Mouse (Mus musculus) small intestine, adult 2 months (tissue): ENCODE data around the gene Glce. TPM values are rescaled to one million over a fixed set of nuclear protein-coding genes. Genes with fewer than 3 reads are reported as not detected.

Source experiments
- H3K27ac ChIP-seq: fragments of 200-500 bp; 2 replicates; pipeline ENCODE4 v1.5.1; 2012; ENCODE audit warnings: low read depth, low read length, control low read depth, inconsistent platforms; ENCODE audit not compliant: insufficient read depth
- H3K27me3 ChIP-seq: fragments of 200-500 bp; 2 replicates; pipeline ENCODE4 v1.6.1; 2012; ENCODE audit warnings: mild to moderate bottlenecking, moderate library complexity, low read length, inconsistent platforms; ENCODE audit not compliant: control insufficient read depth, insufficient read depth
- H3K36me3 ChIP-seq: fragments of 200-500 bp; 2 replicates; pipeline ENCODE4 v1.6.1; 2012; ENCODE audit warnings: mild to moderate bottlenecking, low read length, control low read depth, inconsistent platforms; ENCODE audit not compliant: control insufficient read depth, insufficient read depth
- H3K4me1 ChIP-seq: fragments of 200-500 bp; 2 replicates; pipeline ENCODE4 v1.6.1; 2012; ENCODE audit warnings: low read length, inconsistent platforms, mixed read lengths; ENCODE audit not compliant: control insufficient read depth, insufficient read depth, insufficient read length
- H3K4me3 ChIP-seq: fragments of 200-500 bp; 2 replicates; pipeline ENCODE4 v1.5.1; 2012; ENCODE audit warnings: low read depth, mild to moderate bottlenecking, control low read depth, inconsistent platforms, low read length, moderate library complexity
- CTCF ChIP-seq: fragments of 200-500 bp; IDR thresholded peaks from 2 replicates; pipeline ENCODE4 v1.5.1; 2012; ENCODE audit warnings: low read depth, mild to moderate bottlenecking, control low read depth, inconsistent platforms, low read length, moderate library complexity, mixed read lengths; ENCODE audit not compliant: insufficient replicate concordance, insufficient read length; ENCODE audit errors: extremely low read depth
- POLR2A ChIP-seq: fragments of 200-500 bp; IDR thresholded peaks from 2 replicates; pipeline ENCODE4 v1.6.1; 2012; ENCODE audit warnings: low read depth, mild to moderate bottlenecking, control low read depth, inconsistent platforms, low read length, moderate library complexity
- WGBS: fragments of 180-500 bp; shearing (Covaris S2); methylation state at CpG from one replicate; pipeline ENCODE4 v1.1.7; 2018; 5-methylcytosine and 5-hydroxymethylcytosine counted together
- polyA plus RNA-seq: library from polyadenylated mRNA; depleted of rRNA; stranded (reverse); fragments of >200 nt; gene quantifications from 2 replicates; pipeline ENCODE4 v1.2.3, GENCODE M21; 2012

Glce gene
- polyA plus RNA-seq, 1 experiment = 2.2 TPM

DNA sequence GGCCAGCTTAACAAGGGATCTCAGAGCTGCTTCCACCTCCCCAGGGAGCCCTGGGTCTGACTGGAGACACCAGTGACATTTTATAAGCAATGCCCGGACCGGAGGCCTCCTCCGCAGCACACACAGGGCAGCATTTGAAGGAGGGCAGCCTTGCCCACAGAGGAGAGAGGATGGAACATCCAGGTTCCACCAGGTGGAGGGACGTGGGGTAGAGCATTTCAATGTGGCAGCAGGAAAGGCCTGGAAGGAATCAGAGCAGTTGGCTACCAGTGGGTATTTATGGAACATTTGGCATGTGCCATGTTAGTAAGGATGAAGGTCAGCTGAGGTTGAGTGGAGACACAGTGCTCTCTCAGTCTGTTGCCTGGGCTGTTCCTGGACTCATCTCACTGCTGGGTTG is 36.3 kb upstream of the Glce start:
- Histone ChIP-seq H3K4me1 (no peaks in the 10 kb centered on the region; the same call in 1 of the 2 replicates), H3K27me3 (no peaks in the 10 kb centered on the region), H3K4me3 (no peak overlapping the region), H3K27ac (no peak overlapping the region), H3K36me3 (no peaks in the 10 kb centered on the region)
- no peak for TF ChIP-seq CTCF
- TF ChIP-seq POLR2A = no peak
- 94% methylated on average over 4 of the region's 4 CpGs for WGBS

DNA sequence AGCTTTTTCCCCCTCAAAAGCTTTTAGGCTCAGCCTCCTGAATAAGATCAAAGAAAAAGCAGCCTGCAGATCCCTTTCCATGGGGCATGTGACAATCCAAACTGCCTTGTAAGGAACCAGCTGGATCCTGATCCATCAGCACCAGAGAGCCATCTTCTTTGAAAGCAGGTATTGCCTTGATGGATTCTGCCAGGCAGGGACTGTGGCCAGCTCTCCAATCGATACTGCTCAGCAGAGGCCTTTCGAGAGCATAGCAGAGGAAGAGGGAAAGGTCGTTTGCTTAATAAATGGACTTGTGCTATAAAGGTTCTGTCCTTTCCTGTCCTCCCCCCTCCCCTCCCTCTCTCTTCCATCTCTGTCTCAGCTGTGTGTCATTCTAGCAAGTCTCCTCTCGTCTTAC is 33.4 kb upstream of the Glce start:
- TF ChIP-seq CTCF = no peak
- TF ChIP-seq POLR2A = no peak
- H3K4me3 ChIP-seq = no peak overlapping the region
- H3K27ac ChIP-seq = no peak overlapping the region
- no peaks in the 10 kb centered on the region for H3K27me3 ChIP-seq
- 52% methylated on average over 4 of the region's 4 CpGs for WGBS
- no peaks in the 10 kb centered on the region for H3K36me3 ChIP-seq
- no peaks in the 10 kb centered on the region; the same call in 1 of the 2 replicates for H3K4me1 ChIP-seq

DNA sequence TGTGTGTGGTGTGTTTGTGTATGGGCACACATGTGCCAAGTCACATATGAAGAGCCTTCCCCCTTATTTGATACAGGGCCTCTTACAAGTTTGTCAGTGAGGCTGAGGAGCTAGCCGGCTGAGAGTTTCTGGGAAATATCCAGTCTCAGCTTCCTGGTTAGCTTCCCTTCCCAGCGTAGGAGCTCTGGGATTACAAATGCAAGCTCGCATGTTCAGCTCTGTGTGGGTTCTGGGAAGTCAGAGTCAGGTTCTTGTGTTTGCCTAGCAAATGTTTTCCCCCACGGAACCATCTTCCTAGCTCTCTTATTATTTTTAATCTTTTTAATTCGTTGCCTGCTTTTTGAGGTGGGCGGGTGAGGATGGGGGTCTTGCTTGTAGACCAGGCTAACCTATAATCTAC is 32.9 kb upstream of the Glce start:
- WGBS = 86% methylated on average over 6 of the region's 6 CpGs
- Histone ChIP-seq H3K27ac (no peak overlapping the region), H3K27me3 (no peaks in the 10 kb centered on the region), H3K36me3 (no peaks in the 10 kb centered on the region), H3K4me1 (no peaks in the 10 kb centered on the region; the same call in 1 of the 2 replicates), H3K4me3 (no peak overlapping the region)
- TF ChIP-seq CTCF (no peak), POLR2A (no peak)

DNA sequence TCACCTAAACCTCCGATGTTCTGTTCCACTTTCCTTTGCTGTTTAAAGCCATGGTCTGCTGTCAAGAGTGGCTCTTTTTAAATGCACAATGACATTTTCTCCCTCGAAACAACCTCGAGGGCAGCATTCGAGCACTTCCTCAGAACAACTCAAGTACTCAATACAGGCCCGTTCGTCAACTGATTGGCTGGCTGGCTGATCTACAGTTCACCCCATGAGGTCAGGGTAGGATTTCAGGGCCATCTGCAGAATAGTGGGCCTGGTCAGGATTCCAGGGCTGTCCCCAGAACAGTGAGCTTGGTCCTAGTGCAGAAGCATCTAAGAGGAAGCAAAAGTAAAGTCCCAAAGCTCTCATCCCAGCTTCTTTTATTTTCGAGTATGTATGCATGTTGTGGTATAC is 32.5 kb upstream of the Glce start:
- Histone ChIP-seq H3K27me3 (no peaks in the 10 kb centered on the region), H3K4me3 (no peak overlapping the region), H3K27ac (no peak overlapping the region), H3K36me3 (no peaks in the 10 kb centered on the region), H3K4me1 (no peaks in the 10 kb centered on the region; the same call in 1 of the 2 replicates)
- TF ChIP-seq CTCF (no peak), POLR2A (no peak)
- WGBS = 86% methylated on average over 7 of the region's 7 CpGs

DNA sequence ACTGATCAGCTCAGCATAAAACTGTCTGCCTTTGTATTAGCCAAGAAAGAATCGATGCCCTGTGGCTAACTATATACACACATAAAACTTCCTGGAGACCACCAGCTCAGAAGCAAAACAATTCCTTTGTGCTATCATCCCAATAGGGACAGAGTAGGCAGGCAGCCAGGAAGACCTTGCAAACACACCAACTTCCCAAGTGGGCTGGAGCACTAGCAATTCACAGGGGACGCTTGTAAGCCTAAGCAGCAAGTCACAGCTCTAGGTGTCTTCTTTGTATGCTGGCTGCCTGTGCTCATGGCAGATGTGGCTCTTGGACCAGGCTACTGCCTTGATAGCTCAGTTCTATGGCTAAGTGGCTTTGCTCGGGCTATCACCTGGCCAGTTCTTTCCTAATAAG is 32.1 kb upstream of the Glce start:
- Histone ChIP-seq H3K36me3 (no peaks in the 10 kb centered on the region), H3K4me1 (no peaks in the 10 kb centered on the region; the same call in 1 of the 2 replicates), H3K27ac (no peak overlapping the region), H3K4me3 (no peak overlapping the region), H3K27me3 (no peaks in the 10 kb centered on the region)
- TF ChIP-seq POLR2A (no peak), CTCF (no peak)
- WGBS = 74% methylated on average over 3 of the region's 3 CpGs

DNA sequence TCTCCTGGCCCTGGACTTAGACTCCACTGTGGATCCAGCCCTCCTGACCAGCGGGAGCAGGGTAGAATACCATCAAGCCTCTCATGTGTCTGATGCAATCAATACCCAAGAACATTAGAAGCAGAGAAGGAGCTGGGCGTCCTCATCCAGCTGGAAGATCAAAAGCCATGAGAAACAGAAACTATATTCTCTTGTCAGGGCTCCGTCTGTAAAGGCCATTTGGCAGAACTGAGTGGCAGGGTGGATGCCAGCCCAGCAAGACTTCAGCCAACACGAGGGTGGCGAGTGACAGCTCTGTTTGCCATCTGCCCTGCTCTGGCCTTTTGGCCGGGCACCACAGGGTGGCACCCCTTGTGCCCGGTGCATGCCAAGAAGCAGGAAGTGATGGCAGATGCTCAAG is 30.8 kb upstream of the Glce start:
- no peaks in the 10 kb centered on the region; the same call in 1 of the 2 replicates for H3K4me1 ChIP-seq
- H3K4me3 ChIP-seq = no peak overlapping the region
- H3K27me3 ChIP-seq = no peaks in the 10 kb centered on the region
- no peak for TF ChIP-seq POLR2A
- TF ChIP-seq CTCF = no peak
- no peak overlapping the region for H3K27ac ChIP-seq
- H3K36me3 ChIP-seq = no peaks in the 10 kb centered on the region
- 42% methylated on average over 7 of the region's 7 CpGs for WGBS

DNA sequence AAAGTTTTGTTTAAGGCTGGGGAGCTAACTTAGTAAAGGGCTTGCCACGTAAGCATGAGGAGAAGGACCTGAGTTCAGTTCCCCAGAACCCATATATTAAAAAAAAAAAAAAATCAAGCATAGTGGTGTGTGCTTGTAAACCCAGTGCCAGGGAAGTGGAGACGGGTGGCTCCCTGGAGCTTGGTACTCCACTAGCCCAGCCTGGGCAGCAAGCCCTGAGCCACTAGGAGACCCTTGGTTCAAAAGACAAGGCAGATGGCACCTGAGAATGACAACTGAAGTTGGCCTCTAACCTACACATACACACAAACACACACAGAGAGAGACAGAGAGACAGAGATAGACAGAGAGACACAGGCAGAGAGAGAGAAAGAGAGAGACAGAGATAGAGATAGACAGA is 30.1 kb upstream of the Glce start:
- Histone ChIP-seq H3K4me3 (no peak overlapping the region), H3K36me3 (no peaks in the 10 kb centered on the region), H3K4me1 (no peaks in the 10 kb centered on the region), H3K27me3 (no peaks in the 10 kb centered on the region), H3K27ac (no peak overlapping the region)
- WGBS = 99% methylated on average over 2 of the region's 2 CpGs
- TF ChIP-seq CTCF (no peak), POLR2A (no peak)
